Mouse (Mus musculus): Measurements from ENCODE around the gene Pth2. TPM values are rescaled to one million over a fixed set of nuclear protein-coding genes. Genes with fewer than 3 reads are reported as not detected.
A peak's percentile ranks its signal among the peaks of the same experiment; 100 is the strongest.

Pth2 gene
- polyA plus RNA-seq, 1 experiment from 2014 or later = not detected

DNA sequence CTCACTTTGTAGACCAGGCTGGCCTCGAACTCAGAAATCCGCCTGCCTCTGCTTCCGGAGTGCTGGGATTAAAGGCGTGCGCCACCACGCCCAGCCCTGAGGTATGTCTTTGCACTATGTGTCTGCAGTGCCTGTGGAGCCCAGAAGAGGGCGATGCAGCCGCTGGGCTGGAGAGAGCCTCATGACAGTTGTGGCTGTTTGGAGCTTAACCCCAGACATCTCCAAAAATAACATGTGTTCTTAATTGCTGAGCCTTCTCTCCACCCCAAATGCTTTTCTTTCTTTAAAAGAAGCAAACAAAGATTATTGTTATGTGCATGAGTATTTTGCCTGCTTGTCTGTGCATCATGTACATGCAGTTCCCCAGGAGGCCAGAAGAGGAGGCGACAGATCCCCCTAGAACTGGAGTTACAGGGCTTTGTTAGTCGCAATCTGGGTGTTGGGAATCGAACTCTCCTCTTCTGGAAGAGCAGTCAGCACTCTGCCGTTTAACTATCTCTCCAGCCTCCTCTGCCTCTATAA, 25.7 kb upstream of the Pth2 start:
- TF ChIP-seq EP300 (optimal IDR thresholded peaks at IDR 0.05) (no peak), CTCF (IDR thresholded peaks at IDR 0.05; ENCODE audit: low read depth) (peak; percentile 74)
- Histone ChIP-seq H3K4me1 (replicated peaks; ENCODE audit: control insufficient read depth, insufficient read depth) (peaks cover 6% of the 10 kb centered on the region; the same call in 1 of the 2 replicates), H3K36me3 (ENCODE audit: control insufficient read depth, insufficient read depth, low read length) (no peaks in the 10 kb centered on the region; the same call in 1 of the 2 replicates), H3K27me3 (ENCODE audit: control insufficient read depth, insufficient read depth, low read length) (no peaks in the 10 kb centered on the region), H3K9ac (ENCODE audit: low read length) (no peak overlapping the region), H3K27ac (replicated peaks) (peak overlapping the region; percentile 35; the same call in 1 of the 2 replicates), H3K4me3 (ENCODE audit: low read depth, low read length) (peak overlapping the region; percentile 66; the same call in 1 of the 2 replicates), H3K4me2 (replicated peaks; ENCODE audit: low read depth) (peak overlapping the region; percentile 68), H3K9me3 (ENCODE audit: control insufficient read depth, low read length) (no peaks in the 10 kb centered on the region)
- peak; percentile 41 for ATAC-seq (ENCODE audit: low FRiP score, low TSS enrichment)
- WGBS = 67% methylated on average over 12 of the region's 12 CpGs
- peak; percentile 69 for DNase-seq (ENCODE audit: low spot score)

DNA sequence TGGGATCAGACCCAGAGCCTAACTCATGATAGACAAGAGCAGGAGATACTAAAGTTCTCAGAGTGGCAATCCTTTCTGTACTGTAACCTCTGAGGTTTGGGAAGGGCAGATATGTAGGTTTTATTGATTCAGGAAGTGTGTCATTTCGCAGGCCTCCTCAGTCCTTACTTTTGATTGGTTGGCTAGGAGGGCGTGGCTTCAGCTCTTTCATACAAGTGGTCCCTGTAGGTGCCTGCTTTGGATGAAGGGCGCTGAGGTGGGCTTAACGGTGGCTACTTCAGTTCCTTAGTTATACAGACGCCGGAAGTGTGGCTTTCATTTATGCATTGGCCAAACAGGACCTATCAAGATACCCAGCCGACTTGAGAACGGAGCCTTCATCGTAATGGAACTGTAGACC, 25.2 kb upstream of the Pth2 start:
- Histone ChIP-seq H3K4me2 (replicated peaks; ENCODE audit: low read depth) (no peak overlapping the region), H3K4me3 (ENCODE audit: low read depth, low read length) (no peak overlapping the region), H3K36me3 (ENCODE audit: control insufficient read depth, insufficient read depth, low read length) (peaks cover 2% of the 10 kb centered on the region; the same call in 1 of the 2 replicates), H3K9me3 (ENCODE audit: control insufficient read depth, low read length) (no peaks in the 10 kb centered on the region), H3K27ac (replicated peaks) (peak overlapping the region; percentile 35; the same call in 1 of the 2 replicates), H3K27me3 (ENCODE audit: control insufficient read depth, insufficient read depth, low read length) (no peaks in the 10 kb centered on the region), H3K9ac (ENCODE audit: low read length) (no peak overlapping the region), H3K4me1 (replicated peaks; ENCODE audit: control insufficient read depth, insufficient read depth) (peaks cover 6% of the 10 kb centered on the region; the same call in 1 of the 2 replicates)
- peak; percentile 38 for DNase-seq (ENCODE audit: low spot score)
- ATAC-seq (ENCODE audit: low FRiP score, low TSS enrichment) = no peak
- TF ChIP-seq CTCF (IDR thresholded peaks at IDR 0.05; ENCODE audit: low read depth) (no peak), EP300 (optimal IDR thresholded peaks at IDR 0.05) (no peak)
- WGBS = 83% methylated on average over 9 of the region's 9 CpGs

DNA sequence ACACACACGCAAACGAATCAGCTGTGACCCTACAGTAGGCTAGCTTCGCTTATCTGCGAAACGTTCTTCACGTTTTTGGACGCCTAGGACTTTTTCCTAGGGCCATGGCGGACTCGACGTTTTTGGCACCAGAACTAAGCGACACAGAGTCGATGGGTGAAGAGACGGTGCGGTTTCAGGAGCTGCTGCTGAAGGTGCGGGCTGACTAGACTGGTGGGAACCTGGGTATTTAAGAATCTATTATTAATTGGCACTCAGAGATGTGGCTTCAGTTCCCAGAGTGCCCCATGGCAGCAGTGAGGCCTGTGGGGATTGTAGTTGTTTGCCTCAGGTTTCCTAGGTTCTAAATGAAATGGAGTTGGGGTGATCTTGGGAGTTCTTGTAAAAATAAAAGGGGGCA, 24.6 kb upstream of the Pth2 start:
- WGBS = 92% methylated on average over 15 of the region's 15 CpGs
- TF ChIP-seq EP300 (optimal IDR thresholded peaks at IDR 0.05) = no peak
- TF ChIP-seq CTCF (IDR thresholded peaks at IDR 0.05; ENCODE audit: low read depth) = no peak
- H3K4me2 ChIP-seq (replicated peaks; ENCODE audit: low read depth) = no peak overlapping the region
- H3K4me1 ChIP-seq (replicated peaks; ENCODE audit: control insufficient read depth, insufficient read depth) = peaks cover under 1% of the 10 kb centered on the region; the same call in 1 of the 2 replicates
- no peak overlapping the region for H3K27ac ChIP-seq (replicated peaks)
- no peak overlapping the region for H3K9ac ChIP-seq (ENCODE audit: low read length)
- H3K4me3 ChIP-seq (ENCODE audit: low read depth, low read length) = no peak overlapping the region
- peaks cover 2% of the 10 kb centered on the region; the same call in 1 of the 2 replicates for H3K36me3 ChIP-seq (ENCODE audit: control insufficient read depth, insufficient read depth, low read length)
- H3K9me3 ChIP-seq (ENCODE audit: control insufficient read depth, low read length) = no peaks in the 10 kb centered on the region
- H3K27me3 ChIP-seq (ENCODE audit: control insufficient read depth, insufficient read depth, low read length) = no peaks in the 10 kb centered on the region
- ATAC-seq (ENCODE audit: low FRiP score, low TSS enrichment) (no peak), DNase-seq (ENCODE audit: low spot score) (no peak)

DNA sequence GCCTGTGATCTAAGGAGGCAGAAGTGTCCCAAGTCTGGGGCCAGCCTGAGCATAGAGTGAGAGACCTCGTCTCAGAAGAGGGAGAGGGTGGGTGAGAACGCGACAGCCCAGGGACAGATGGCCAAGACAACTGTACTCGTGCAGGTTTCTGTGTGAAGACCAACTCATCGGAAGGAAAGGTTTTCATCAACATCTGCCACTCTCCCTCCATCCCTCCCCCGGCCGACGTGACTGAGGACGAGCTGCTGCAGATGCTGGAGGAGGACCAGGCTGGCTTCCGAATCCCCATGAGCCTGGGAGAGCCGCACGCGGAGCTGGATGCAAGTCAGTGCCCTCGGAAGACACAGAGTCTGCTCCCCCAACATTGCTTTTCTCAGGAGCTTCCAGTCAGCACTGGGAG, 23.3 kb upstream of the Pth2 start:
- H3K9me3 ChIP-seq (ENCODE audit: control insufficient read depth, low read length) = no peaks in the 10 kb centered on the region
- H3K9ac ChIP-seq (ENCODE audit: low read length) = no peak overlapping the region
- DNase-seq (ENCODE audit: low spot score) = no peak
- no peak overlapping the region for H3K27ac ChIP-seq (replicated peaks)
- H3K4me3 ChIP-seq (ENCODE audit: low read depth, low read length) = no peak overlapping the region
- H3K4me1 ChIP-seq (replicated peaks; ENCODE audit: control insufficient read depth, insufficient read depth) = no peaks in the 10 kb centered on the region; the same call in 1 of the 2 replicates
- ATAC-seq (ENCODE audit: low FRiP score, low TSS enrichment) = no peak
- H3K4me2 ChIP-seq (replicated peaks; ENCODE audit: low read depth) = no peak overlapping the region
- no peaks in the 10 kb centered on the region for H3K27me3 ChIP-seq (ENCODE audit: control insufficient read depth, insufficient read depth, low read length)
- WGBS = 84% methylated on average over 14 of the region's 14 CpGs
- no peak for TF ChIP-seq EP300 (optimal IDR thresholded peaks at IDR 0.05)
- TF ChIP-seq CTCF (IDR thresholded peaks at IDR 0.05; ENCODE audit: low read depth) = no peak
- H3K36me3 ChIP-seq (ENCODE audit: control insufficient read depth, insufficient read depth, low read length) = peaks cover 2% of the 10 kb centered on the region; the same call in 1 of the 2 replicates

DNA sequence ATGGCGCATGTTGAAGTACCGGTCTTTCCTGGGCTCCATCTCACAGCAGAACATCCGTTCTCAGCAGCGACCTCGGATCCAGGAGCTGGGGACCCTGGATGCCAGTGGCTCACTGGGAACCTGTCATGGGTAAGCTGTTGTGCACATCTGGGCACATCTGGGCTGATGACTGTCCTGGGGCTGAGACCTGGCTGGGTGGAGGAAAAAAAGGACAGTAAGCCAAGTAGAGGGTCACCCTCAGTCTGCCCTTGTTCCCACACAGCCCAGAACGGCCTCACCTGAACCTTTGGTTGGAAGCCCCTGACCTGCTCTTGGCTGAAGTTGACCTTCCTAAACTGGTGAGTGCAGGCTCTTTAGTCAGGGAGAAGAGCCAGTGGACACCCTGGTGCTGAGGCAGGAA, 21.8 kb upstream of the Pth2 start:
- Histone ChIP-seq H3K9ac (ENCODE audit: low read length) (no peak overlapping the region), H3K36me3 (ENCODE audit: control insufficient read depth, insufficient read depth, low read length) (peaks cover 2% of the 10 kb centered on the region; the same call in 1 of the 2 replicates), H3K4me2 (replicated peaks; ENCODE audit: low read depth) (no peak overlapping the region), H3K27ac (replicated peaks) (no peak overlapping the region), H3K4me1 (replicated peaks; ENCODE audit: control insufficient read depth, insufficient read depth) (peaks cover 3% of the 10 kb centered on the region; the same call in 1 of the 2 replicates), H3K4me3 (ENCODE audit: low read depth, low read length) (no peak overlapping the region), H3K27me3 (ENCODE audit: control insufficient read depth, insufficient read depth, low read length) (no peaks in the 10 kb centered on the region), H3K9me3 (ENCODE audit: control insufficient read depth, low read length) (no peaks in the 10 kb centered on the region)
- DNase-seq (ENCODE audit: low spot score) (no peak), ATAC-seq (ENCODE audit: low FRiP score, low TSS enrichment) (no peak)
- no peak for TF ChIP-seq EP300 (optimal IDR thresholded peaks at IDR 0.05)
- no peak for TF ChIP-seq CTCF (IDR thresholded peaks at IDR 0.05; ENCODE audit: low read depth)
- WGBS = 85% methylated on average over 6 of the region's 6 CpGs

DNA sequence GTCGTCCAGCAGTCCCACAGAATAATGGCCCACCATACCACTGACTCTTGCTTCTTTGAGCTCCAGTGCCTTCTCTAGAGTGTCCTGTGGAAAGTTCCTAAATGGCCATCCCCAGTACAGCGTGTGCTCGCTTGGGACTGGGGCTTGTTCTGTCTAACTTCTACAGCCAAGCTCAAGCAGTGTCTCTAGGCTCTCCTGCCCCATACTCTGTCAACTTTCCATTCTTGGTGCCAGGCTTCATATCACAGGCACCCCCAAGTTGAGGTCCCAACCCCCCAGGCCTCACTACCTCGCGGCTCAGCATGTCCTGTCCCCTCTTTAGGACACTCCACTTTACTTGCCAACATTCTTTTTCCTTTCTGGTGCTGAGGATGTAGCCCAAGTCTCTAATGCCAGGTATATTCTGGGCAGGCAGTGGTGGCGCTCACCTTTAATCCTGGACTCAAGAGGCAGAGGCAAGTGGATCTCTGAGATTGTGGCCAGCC, 20.4 kb upstream of the Pth2 start:
- peaks cover 4% of the 10 kb centered on the region; the same call in 1 of the 2 replicates for H3K4me1 ChIP-seq (replicated peaks; ENCODE audit: control insufficient read depth, insufficient read depth)
- no peak for DNase-seq (ENCODE audit: low spot score)
- no peak overlapping the region for H3K4me3 ChIP-seq (ENCODE audit: low read depth, low read length)
- H3K27me3 ChIP-seq (ENCODE audit: control insufficient read depth, insufficient read depth, low read length) = peaks cover 7% of the 10 kb centered on the region; the same call in 1 of the 2 replicates
- H3K9ac ChIP-seq (ENCODE audit: low read length) = no peak overlapping the region
- no peak for ATAC-seq (ENCODE audit: low FRiP score, low TSS enrichment)
- H3K27ac ChIP-seq (replicated peaks) = no peak overlapping the region
- H3K4me2 ChIP-seq (replicated peaks; ENCODE audit: low read depth) = no peak overlapping the region
- no peak for TF ChIP-seq EP300 (optimal IDR thresholded peaks at IDR 0.05)
- TF ChIP-seq CTCF (IDR thresholded peaks at IDR 0.05; ENCODE audit: low read depth) = no peak
- no peaks in the 10 kb centered on the region for H3K9me3 ChIP-seq (ENCODE audit: control insufficient read depth, low read length)
- 91% methylated on average over 6 of the region's 6 CpGs for WGBS
- H3K36me3 ChIP-seq (ENCODE audit: control insufficient read depth, insufficient read depth, low read length) = peaks cover 2% of the 10 kb centered on the region; the same call in 1 of the 2 replicates
